Mouse (Mus musculus) right cerebral cortex, postnatal 14 days (tissue): ENCODE data around the gene Asb10.

ENCODE experiments used
- DNase-seq: peaks from one replicate; pipeline ENCODE4 v3.0.0; 2022

Gene Asb10

DNA sequence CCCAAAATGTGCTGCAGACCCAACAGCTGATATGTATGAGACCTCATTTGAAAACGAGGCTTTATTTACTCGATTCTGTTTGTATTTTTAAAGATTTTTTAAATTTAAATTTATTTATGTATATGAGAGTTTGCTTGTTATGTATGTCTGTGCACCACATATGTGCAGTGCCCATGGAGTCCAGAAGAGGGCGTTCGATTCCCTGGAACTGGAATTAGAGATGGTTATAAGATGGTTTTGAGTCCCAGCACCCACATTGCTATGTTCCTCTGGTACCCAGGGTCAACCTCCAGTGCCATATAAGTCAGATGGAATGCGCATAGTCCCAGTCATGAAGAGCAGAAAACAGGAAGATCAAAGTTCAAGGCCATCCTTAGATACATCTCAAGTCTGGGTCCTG is 6.5 kb downstream of the Asb10 start:
- DNase-seq: no peak

DNA sequence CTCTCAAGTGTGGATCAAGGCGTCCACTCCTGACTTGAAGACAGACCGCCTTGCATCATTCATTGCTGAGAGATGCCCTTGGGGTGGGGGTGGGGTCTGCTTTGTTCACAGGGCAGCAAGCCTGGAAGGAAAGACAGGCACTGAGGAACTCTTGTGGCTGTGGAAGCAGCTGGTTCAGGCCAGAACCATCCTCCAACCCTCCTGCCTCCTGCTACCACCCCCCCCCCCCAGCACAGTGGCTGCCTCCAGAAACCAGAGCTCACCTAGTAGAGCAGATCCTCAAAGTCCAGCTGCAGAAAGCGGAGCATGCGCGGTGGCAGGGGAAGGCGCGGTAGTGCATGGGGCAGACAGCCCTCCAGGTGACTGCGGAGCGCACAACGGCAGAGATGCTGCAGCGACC is 7.4 kb downstream of the Asb10 start:
- no peak for DNase-seq

DNA sequence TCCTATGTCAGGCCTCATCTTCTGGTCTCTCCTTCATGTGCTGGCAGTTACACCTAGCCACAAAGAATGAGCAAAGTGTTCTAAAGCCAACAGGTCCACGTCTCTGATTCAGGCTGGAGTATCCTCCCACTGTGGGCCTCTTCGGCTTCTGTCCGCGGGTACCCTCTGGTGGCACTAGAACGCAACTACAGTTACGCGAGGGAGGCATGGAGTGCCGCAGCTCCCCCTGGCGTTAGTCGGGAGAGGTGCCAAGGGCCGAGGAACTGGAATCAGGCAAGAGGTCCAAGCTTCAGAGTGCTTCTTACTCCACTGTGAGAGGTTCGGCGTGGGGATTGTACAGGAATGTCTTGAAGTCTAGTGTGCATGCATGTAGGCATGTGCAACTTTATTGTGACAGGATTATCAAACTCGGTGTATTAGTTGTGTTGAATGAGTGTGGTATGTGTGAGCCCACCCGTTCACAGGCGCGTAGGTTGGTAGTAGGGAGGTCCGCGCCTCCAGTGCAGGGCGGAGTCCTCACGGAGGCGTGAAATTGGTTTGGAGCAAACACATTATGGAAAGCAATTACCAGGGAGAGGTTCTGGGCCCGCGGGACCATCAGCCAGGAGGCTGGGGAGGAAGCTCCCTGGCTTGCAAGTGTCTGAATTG is 10.6 kb downstream of the Asb10 start:
- peak; percentile 92 for DNase-seq

DNA sequence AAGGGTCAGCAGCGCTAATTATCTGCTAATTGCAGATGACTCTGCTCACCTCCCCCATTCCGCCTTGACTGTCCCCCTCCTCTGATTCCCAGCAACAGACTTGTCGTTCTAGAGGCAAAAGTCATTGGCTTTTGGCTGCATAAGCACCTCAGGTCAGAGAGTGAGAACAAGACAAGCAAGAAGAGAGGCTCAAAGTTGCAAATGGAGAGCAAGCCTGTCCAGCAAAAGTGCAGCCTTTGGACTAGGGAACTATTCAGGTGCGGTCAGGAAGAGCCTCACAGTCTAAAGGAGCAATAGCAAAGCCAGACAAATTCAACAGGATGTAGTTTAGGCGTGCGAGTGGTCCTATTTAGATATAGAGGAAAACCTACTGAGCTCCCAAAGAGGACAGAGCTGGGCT is 13.0 kb downstream of the Asb10 start:
- DNase-seq: no peak

DNA sequence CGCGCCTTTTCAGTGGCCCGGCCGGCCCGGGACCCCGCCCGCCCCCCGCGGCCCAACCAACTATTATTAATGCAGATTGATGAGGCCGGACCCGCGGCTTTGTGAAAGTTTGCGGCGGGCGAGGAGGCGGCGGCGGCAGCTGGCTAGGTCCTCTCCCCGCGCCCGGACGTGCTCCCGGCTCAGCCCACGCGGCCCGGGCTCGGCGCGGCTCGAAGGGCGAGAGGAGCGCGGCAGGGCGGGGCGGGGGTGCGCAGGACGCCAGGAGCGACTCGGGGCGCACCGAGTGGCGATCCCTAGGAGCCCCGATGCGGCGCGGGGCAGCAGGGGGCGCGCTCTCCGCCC is 13.9 kb downstream of the Asb10 start, which contains the start of gene Gbx1:
Gene Gbx1, minus strand, starts transcription at position 314 of the 342 bp plus-strand sequence.
- no peak for DNase-seq

DNA sequence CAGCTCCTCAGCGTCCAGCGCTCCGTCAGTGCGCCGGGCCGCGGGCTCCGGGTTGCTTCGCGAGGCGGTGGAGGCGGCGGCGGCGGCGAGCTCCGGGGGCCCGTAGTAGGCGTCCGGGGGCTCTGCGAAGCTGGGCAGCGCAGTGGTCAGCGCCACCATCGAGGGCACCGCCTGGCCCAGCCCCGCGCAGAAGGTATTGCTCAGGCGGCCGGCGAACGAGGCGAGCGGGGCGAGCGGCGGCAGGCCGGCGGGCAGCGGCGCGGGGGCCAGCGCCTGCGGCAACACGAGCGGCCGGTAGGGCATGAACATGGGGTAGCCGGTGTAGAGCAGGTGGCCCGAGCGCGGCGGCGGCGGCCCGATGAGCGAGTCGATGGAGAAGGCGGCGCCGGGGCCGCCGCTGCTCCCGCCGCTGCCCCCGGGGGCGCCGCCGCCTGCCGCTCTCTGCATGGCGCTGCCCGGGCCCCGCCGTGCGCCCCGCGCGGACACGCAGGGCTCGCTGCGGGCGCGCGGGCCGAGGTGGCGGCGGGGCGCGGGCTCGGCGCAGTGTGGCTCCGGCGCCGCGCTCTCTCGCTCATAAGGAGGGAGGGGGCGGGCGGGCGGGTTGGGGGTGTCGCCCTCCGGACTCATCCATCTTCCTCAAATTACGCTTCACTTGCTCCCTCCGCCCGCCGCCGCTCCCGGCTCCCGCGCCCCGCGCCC is 14.4 kb downstream of the Asb10 start:
- no peak for DNase-seq

DNA sequence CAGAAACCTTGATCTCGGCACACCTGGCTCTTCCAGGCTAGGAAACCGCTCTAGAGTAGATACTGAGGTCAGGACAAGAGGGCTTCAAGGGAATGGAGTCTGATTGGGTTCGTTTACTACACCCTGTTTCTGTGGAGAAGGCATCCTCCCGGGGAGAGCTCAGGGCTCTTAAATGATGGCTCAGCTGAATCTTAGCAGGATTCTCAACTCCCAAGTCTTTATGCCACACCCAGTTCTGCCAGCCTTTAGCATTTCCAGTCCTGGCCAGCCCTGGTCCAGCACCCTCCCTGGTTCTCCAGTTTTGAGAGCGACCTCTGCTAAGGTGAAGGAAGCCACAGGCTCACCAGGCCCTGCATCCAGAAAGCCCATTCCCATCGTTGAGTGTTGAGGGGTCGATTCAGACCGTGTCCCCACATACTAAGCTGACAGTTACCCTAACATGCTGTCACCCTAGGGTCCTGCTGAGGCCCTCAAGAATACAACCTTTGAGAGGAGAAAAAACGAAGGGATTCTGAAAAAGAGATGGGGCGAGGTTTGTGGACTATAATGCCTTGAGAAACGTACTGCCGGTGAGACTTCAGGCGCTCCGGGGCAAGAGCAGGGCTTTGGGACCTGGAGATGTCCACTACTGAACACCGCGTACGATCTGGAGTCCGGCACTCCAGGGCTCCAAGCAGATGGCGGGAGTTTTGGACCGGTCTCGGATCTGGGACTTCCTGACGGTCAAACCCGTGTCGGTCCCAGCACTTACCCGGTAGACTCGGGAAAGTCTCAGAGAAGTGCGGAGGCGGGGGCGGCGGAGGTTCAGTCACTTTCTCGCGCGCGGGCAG is 15.2 kb downstream of the Asb10 start:
- DNase-seq: no peak

DNA sequence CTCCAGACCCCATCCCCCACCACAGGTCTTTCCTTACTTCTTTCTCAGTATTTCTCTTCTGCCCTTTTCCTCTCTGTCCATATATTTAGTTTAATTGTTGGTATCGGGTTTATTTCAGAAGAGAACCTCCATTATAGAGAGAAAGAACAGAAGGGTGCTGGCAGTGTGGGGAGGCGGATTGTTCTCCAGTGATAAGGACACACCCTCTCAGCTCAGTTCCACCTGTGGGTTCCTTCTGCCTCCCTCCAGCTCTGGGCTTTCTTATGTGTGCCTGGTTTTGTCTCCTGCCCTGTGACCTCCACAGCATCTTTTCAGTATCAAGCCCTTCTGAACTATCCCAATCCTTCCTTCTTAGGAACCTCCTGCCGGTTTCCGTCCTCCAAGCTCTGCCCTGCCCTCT is 16.3 kb downstream of the Asb10 start:
- DNase-seq: no peak

DNA sequence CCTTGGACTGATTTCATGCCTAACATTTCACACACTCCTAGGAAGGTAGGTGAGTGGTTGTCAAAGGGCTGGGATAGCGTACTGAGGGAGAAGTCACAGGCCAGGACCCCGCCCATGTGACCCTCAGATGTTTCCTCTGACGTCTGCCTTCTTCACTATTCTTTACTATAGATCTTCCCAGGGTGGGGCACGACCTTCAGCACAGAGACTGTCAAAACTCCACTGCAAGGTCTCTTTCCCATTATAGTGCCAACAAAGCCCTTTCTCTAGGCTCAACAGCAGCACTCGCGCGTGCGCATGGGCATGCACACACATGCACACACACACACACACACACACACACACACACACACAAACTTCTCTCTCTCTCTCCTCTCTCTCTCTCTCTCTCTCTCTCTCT is 17.0 kb downstream of the Asb10 start:
- no peak for DNase-seq

DNA sequence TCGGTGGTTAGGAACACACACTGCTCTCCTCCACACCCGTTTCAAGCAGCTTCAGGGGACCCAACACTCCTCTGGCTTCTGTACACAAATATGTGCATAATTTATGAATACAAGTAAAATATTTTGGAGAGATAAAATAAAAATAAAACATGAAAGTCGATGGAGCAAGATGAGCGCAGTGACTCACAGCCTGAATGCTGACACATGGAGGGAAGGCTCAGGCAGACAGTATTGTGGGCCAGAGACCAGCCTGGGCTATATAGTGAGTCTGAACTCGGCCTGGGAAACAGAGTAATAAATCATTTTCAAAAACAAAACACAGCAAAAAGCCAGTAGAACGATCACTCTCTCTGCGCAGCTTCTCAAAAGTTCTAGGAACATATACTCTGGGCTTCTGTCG is 19.4 kb downstream of the Asb10 start:
- no peak for DNase-seq

DNA sequence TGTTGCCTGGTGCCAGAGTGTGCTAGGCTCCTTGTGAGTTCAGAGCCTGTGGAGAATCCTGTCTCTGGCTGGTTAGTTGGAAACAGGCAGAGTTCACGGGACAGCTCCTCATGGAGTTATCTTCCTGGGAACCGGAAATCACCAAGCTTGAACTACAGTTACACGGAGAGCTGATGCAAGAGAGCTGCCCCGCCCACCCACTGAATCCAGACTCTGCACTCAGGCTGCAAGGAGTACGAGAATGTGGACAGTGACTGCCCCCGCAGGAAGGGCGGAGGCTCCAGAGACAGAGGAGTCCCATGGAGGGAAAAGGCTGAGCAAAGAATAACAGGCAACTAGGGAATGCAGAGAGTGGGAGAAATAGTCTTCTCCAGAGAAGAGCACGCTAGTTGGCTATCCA is 28.5 kb downstream of the Asb10 start:
- DNase-seq: no peak

DNA sequence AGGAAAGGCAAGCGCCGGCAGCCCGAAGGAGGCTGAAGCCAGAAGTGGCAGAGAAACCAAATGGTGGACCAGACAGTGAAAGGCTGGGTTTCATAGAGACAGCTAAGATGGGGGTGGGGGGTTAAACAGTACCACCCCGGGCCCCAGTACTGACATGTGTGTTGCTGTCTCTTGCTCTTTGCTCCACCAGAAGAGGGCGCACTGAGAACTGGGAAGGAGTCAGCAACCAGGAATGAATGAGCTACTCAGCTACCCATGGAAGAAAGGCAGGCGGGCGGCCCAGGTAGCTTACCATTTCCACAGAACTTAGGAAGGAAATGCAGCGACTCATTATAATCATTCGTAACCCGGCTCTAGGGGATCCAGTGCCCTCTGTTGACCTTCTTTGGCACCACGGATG is 30.1 kb downstream of the Asb10 start:
- no peak for DNase-seq

DNA sequence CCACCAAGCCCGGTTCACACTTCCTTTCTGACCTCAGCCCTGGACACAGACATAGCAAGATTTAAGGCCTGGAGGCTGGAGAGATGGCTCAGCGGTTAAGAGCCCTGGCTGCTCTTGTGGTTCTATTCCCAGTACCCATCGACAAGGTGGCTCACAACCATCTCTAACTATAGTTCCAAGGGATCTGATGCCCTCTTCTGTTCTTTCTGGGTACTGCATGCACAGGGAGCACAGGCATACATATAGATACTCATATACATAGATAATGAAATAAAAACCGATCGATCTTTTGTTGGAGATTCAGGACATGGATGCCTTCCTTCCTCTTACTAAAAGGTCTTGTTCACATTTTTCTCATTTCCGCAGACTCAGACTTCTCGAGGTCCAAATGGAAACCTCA is 32.4 kb downstream of the Asb10 start:
- no peak for DNase-seq

DNA sequence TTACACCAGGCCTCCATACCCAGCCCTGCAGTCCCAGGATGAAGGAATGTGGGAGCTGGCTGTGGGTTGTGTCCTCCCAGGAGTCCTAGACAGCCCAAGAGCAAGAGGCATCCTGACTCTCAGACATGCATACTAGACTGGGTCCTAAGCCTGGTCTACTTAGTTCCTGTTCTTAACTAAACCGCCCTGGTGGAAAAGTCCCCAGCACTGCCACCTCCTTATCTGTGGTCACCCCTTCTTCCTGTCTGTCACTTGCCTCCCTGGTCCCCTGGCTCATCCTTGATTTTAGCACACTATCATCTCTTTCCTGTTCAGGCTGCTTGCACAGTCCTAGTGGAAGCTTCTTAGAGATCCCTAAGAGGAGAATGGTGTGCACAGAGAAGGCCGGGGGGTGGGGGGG is 35.3 kb downstream of the Asb10 start:
- no peak for DNase-seq

DNA sequence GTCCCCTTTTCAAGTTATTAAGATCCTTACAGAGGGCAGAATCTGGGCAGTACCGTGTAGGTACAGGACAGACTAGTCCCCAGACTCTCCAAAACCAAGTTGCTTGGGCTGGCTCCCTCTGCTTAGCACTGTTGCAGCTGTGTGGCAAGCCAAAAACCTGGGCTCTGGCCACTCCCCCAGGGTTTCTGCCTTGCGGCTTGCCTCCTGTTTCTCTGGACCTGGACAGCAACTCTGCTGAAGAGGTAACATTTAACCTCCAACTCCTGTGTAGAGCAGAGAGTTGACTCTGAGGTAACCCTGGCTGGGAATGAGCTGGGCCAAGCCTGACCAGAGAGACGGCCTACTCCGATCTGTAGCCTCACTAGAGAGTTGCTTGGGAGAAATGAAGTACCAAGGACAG is 38.0 kb downstream of the Asb10 start:
- DNase-seq: no peak

DNA sequence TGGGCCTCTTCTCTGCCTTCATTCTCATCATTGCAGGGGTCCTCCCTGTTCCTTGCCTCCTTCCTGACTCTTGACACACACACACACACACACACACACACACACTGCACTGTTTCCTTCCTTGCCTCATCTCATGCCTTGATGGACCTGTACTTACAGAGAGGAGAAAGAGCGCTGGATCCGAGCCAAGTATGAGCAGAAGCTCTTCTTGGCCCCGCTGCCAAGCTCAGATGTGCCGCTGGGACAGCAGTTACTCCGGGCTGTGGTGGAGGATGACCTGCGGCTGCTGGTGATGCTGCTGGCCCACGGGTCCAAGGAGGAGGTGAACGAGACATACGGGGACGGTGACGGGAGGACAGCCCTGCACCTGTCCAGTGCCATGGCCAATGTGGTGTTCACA is 39.9 kb downstream of the Asb10 start:
- DNase-seq: peak; percentile 56

DNA sequence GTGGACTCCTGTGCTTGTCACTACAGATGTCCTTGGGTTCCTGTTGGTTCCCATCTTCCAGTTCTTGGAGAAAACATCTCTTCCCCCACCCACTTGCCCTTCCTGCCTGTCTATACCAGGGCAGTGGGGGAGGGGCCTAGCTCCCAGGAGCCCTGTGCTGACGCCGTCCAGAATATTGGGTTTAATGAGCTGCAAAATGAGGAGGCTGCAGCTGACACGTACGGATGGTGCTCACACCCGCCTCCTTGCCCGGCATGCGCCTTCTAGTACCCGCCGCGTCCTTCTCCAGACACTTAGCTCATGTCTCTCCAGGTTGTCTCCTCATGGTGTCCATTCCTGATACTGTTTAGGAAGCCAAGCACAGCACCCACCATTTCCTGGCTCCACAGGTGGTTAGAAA is 41.7 kb downstream of the Asb10 start:
- DNase-seq: no peak

DNA sequence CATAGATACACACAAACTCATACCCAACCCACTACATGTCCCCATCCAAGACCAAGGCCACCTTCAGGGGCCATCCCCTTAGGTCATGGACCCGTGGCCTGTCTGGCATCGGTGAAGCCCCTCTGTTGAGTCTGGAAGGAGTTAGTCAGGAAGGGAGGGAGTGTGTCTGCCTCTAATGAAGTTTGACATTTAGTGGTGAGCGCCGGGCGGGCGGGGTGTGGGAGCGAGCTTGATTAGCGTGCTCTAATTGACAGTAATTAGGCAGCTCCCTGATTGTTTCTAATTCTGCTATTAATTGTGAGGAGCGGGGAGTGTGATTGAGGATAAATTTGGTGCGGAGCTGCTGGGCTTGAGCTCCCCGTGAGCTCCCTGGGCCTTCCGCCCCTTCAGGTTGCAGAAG is 43.3 kb downstream of the Asb10 start:
- no peak for DNase-seq

DNA sequence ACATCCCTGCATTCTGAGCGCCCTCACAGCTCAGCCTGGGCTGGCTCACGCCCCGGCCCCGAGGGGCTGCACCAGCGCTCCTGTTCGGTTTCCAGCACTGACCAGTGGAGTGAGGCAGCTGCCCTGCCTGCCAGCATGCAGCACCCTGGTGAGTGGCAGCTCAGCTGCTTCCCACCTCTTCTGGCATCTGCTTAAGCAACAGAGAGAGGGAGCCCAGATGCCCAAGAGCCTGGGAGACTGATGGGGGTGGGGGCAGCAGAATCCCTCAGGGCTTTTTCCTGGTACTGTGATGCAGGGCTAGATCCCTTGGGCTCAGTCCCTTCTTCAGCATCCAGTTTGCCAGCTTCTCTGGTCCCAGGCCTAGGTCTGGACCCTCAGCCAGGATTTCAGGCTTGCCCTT is 44.0 kb downstream of the Asb10 start:
- no peak for DNase-seq

DNA sequence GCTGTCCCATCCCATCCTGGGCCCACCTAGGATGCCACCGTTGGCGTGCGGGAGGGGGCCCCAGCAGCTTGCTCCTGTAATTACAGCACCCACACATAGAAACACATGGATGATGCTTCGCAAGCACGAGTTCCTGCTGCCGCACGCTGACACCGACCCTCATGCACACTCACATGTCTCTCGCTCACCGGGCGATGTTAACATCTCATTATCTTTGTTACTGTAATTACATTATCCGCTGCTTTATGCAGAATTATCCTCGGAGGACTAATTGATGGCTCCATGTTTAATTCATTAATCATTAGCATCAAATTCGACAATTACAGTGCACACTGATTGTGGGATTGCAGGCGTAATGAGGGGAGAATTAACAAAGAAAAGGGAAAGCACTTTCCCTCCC is 45.8 kb downstream of the Asb10 start:
- DNase-seq: no peak

DNA sequence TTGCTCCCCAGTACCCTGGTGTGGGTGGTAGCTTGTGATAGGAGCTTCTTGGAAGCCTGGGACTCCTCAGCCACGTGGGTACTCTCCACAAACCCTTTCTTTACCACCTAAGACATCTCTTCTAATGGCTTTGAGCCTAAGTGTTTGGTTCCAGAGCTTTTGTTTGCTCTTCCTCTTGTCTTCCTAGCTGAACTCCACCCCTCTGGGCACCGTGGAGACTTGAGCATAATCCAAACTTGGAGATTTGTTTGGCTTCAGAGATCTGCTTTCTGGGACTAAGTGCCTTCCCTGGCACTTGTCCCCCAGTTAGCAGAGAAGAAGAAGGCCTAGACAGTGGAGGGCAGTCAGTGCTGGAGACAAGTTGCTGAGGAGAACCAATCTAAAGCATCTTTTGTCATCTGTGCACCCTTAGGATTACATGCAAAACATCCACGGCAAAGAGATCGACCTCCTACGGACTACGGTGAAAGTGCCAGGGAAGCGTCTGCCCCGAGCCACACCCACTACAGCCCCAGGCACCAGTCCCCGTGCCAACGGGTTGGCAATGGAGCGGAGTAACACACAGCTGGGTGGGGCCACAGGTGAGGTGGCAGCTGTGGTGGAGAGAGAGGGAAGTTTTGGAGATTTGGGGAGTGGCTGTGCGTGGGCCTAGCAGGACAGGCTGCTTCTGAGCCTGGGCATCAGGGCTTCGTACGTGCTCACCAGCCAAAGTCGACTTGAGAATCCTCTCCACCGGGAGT is 48.1 kb downstream of the Asb10 start:
- DNase-seq: no peak

DNA sequence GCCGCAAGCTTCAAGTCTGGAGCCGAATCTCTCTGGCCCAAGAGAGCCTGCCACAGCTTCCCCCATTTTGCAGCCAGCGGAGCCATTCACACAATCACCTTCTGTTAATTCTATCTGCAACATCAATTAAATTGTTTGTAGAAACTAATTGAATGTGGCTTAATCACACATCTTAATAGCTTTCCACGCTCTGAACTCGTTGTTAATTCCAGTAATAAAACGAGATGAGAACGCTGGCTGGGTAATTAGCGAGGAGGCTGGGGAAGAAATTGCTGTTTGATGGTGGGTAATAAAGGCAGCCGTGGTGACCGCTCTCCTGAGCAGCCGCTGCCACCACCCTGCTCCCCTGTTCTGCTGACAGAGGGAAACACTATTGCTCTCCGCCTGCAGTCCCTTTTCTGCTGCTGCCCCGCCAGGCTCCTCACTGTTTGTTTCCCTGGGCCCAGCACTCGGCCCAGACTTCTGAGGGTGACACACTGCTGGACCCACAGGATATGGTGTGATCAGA is 50.3 kb downstream of the Asb10 start:
- DNase-seq: no peak

DNA sequence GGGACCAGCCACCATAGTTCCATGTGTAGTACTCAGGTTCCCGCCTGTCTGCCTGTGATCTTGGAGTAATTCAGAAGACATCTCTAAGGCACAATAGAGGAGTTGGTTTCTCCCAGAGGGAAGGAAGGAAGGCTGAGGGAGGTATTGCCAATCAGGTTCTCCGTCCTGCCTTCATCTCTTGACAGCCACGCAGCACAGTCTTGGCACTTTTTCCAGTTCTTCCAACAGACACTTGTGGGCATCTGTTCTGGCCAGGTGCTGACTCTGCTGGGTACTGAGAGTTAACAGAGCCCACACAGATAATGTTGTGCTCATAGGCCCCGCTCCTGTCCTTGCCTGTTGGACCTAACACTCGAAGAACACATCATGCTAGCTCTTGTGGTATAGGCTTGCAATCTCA is 54.0 kb downstream of the Asb10 start:
- no peak for DNase-seq
